Mouse (Mus musculus) kidney, adult 2 months (tissue): ENCODE measurements at regions not wholly inside any gene's neighbourhood (a gene's known extent, or its start where the extent isn't known, plus 50 kb on each side); places are given as distances from the start of the nearest gene placed in this dataset.

Experiments used
- CTCF ChIP-seq: fragments of 200-500 bp; conservative IDR thresholded peaks from 2 replicates; pipeline ENCODE4 v1.5.1; 2011; ENCODE audit warnings: low read depth, mild to moderate bottlenecking, control low read depth, low read length, moderate library complexity, mixed read lengths; ENCODE audit not compliant: insufficient read depth, insufficient read length
- POLR2A ChIP-seq: fragments of 200-500 bp; IDR thresholded peaks from one replicate; pipeline ENCODE4 v1.6.1; 2011; ENCODE audit warnings: low read depth, low read length, control low read depth

- TF ChIP-seq CTCF: no peak
- TF ChIP-seq POLR2A: no peak
These were observed 121.4 kb upstream of the Sox5 start for GRCm38 (mm10) chr6:144903156-144903555.
